Mouse (Mus musculus) frontal cortex, adult (tissue): Measurements from ENCODE around the gene Slitrk6.

Source experiments
- ATAC-seq: cut with Nextera tagmentation; 2 replicates; pipeline ENCODE4 v1.9.2; 2017; ENCODE audit warnings: mild to moderate bottlenecking, moderate library complexity, mixed read lengths; ENCODE audit not compliant: low TSS enrichment

Slitrk6 gene

DNA sequence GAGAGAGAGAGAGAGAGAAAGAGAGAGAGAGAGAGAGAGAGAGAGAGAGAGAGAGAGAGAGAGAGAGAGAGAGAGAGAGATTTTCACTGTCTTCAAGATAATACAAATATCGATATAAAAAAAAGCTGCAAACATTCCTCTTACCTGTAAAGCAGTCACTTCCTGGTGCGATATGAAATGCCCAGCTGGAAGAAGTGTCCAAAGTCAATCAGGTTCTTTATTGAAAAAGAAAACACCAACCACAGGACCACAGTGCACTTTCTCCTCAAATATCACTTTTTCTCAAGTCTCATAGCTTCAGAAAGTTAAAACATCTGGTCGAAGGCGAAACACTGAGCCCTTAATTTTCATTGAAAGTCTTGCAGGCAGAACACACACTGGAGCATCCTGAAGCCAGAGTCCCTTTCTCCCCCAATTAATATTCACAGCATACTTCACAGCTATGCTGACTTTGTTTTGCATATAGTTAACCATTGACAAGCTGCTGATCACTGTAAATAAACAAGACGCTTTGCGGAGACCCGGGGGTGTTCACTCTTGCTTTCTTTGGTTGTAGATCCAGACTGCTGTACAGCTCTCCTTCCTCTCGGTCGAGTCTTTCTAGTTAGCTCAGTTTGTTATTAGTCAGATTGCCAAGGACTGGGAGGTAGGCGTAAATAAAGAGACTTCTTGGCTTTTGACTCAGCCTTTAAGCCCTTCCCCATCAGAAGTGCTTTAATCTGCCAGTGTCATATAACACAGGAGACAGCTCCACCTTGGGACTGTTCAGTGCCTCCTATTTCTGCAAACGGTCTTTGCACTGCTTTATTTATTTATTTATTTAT is at the start of gene Slitrk6:
Gene Slitrk6 (minus strand): TSS at position 666 of the 824 bp plus-strand sequence.
- peak; percentile 64; the same call in 1 of the 2 replicates for ATAC-seq

DNA sequence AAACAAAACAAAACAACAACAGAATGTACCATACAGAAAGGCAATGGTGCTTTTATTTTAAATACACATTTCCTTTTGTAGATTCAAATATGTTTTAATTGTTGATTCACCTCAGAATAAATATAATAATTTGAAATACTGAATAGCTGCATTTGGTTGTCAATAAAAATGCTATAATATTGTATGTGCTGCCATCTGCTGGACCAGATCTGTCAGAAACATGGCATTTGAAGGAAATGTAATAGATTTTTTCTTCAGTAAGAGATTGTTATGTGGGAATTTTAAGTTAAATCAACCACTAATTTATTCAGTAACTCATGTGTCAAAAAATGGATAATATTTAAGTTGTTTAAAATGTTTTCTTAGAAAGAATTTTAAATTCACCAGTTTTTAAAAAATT is 22.6 kb upstream of the Slitrk6 start:
- ATAC-seq: no peak

GRCm38 (mm10) chr14:110770694-110771093 is 15.7 kb upstream of the Slitrk6 start:
- no peak for ATAC-seq

- 0 out of 2 replicates have a peak, but pooled peaks have one; percentile 55 for ATAC-seq
Measured at GRCm38 (mm10) chr14:110762588-110763220, 7.8 kb upstream of the Slitrk6 start.

DNA sequence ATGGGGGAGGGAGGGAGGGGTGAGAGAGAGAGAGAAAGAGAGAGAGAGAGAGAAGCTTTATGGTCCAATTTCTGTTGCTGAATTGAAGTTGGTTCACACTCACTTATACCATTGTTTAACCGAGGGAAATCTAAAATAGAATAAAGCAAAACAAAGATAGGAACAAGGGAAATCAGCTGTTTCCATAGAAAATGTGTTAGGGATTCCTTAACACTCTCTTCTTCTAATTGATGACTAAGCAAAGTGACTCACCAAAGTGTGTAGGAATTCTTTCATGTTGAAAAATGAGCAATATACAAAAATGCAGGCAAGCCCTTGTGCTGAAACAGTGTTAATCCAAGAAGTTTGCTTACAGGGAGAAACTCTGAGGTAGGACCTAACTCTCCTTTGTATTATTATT is 6.0 kb upstream of the Slitrk6 start:
- peak; percentile 97 for ATAC-seq

DNA sequence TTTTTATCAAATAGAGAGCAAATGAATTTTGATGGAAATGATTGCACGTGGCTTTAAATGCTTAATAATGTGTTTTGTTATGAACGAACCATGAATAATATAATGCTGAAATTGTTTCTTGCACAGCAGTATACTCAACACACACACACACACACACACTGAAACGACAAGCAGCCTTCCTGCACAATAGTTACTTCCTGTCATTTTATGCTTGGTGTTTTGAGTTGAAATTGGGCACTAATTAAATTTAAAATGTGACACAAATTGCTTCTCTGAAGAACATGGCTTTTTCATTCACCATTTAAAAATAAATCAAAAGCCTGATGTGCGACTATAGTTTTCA is 330 bp upstream of the Slitrk6 start:
- ATAC-seq: no peak

DNA sequence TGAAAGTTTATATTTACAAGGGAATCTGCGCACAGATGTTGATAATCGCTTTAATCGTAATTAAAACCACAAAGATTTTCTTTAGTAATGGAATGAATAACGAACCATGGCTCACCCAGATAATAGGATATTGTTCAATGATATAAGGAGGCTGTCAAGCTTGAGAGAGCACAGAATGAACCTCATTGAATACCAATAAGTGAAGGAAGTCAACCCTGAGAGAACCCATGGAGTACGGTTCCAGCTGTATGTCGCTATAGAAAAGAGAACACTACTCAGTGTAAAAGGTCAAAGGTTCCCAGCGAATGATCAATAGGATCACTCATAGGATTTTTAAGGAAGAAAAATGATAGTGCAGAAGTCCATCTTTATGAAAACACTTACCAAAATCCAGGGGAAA is 15.1 kb downstream of the Slitrk6 start:
- no peak for ATAC-seq

- ATAC-seq: no peak
Measured at GRCm38 (mm10) chr14:110739368-110739767, 15.6 kb downstream of the Slitrk6 start.

DNA sequence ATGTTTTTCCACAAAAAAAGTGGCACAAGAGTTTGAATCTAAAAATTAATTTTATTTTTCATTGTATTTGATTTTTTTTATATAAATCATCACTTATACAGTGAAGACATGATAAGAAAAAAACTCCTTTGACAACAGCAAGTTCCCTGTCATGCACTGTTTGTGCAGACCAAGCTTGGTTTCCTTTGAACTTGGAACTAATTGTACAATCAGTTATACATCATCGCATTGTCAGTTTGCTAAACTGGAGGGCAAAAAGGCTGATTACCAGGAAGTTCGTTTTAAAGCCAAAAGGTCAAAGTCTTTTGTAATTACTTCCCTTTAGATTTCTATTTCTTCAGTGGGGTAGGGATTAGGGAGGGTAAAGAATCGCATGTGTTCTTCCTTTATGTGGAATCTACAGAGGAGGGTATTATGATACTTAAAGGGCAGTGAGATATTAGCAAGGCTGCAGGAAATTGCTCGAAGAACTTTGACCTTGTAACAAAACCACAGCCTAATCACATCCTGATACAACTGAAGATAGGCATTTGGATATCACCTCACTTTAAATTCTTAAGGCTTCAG is 26.5 kb downstream of the Slitrk6 start:
- ATAC-seq: no peak

DNA sequence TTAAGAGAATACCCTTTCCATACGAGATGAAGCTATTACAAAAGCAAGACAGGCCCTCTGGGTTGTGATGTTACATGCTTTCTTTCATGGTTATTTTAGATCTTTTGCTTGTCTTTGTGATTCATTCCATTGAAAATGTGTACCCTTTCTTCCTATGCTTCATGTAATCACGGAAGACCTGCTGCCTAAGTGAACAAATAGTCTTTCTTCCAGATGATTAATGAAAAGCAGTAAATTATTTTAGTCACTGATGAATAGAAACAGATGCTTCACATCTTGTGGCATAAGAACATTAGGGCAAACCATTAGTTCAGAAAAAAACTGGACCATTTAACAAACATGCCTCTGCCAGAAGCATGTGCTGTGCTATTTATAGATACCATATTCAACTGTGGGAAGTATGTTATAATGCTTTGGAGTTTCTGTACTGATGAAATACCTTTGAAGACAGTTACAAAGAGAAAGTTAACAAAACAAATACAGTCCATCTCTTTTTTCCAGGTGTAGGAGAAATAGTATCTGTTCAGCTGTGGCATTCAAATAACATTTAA is 30.8 kb downstream of the Slitrk6 start:
- ATAC-seq: no peak
